Mouse (Mus musculus) heart, adult 2 months (tissue): ENCODE measurements at regions not wholly inside any gene's neighbourhood (a gene's known extent, or its start where the extent isn't known, plus 50 kb on each side); places are given as distances from the start of the nearest gene placed in this dataset.

Experiments used
- DNase-seq, 2 experiments: peaks; one replicate each; pipeline ENCODE4 v3.0.0; 2021
- H3K27ac ChIP-seq: fragments of 200-600 bp; 2 replicates; pipeline ENCODE4 v1.8.1; 2022
- H3K27me3 ChIP-seq: fragments of 200-500 bp; 2 replicates; pipeline ENCODE4 v1.6.1; 2012; ENCODE audit warnings: mild to moderate bottlenecking, low read length, inconsistent platforms, mixed read lengths; ENCODE audit not compliant: control insufficient read depth, insufficient read depth
- H3K36me3 ChIP-seq: fragments of 200-500 bp; 2 replicates; pipeline ENCODE4 v1.6.1; 2012; ENCODE audit warnings: low read length, inconsistent platforms; ENCODE audit not compliant: control insufficient read depth, insufficient read depth
- H3K4me1 ChIP-seq: fragments of 200-500 bp; 2 replicates; pipeline ENCODE4 v1.6.1; 2011; ENCODE audit warnings: low read length; ENCODE audit not compliant: control insufficient read depth, insufficient read depth
- H3K4me3 ChIP-seq: fragments of 200-600 bp; 2 replicates; pipeline ENCODE4 v1.8.1; 2022
- H3K79me2 ChIP-seq: fragments of 200-500 bp; replicated peaks from 2 replicates; pipeline ENCODE4 v1.6.1; 2012; ENCODE audit warnings: mild to moderate bottlenecking, inconsistent platforms, low read length, moderate library complexity, mixed read lengths; ENCODE audit not compliant: control insufficient read depth, insufficient read depth
- H3K9ac ChIP-seq: fragments of 200-500 bp; 2 replicates; pipeline ENCODE4 v1.6.1; 2012; ENCODE audit warnings: low read depth, mild to moderate bottlenecking, control low read depth, inconsistent platforms, low read length, mixed read lengths
- CTCF ChIP-seq: fragments of 200-600 bp; IDR thresholded peaks from 2 replicates; pipeline ENCODE4 v1.8.1; 2022; ENCODE audit warnings: antibody characterized with exemption, mild to moderate bottlenecking, moderate library complexity
- EP300 ChIP-seq: fragments of 200-500 bp; IDR thresholded peaks from 2 replicates; pipeline ENCODE4 v1.6.1; 2011; ENCODE audit warnings: low read depth, low read length, control low read depth; ENCODE audit not compliant: insufficient read depth
- POLR2A ChIP-seq: fragments of 200-500 bp; IDR thresholded peaks from 2 replicates; pipeline ENCODE4 v1.6.1; 2011; ENCODE audit warnings: mild to moderate bottlenecking, low read depth, low read length, control low read depth; ENCODE audit not compliant: insufficient read depth
- WGBS: fragments of 180-500 bp; shearing (Covaris S2); methylation state at CpG from one replicate; pipeline ENCODE4 v1.1.7; 2018; 5-methylcytosine and 5-hydroxymethylcytosine counted together
- intact Hi-C: fragments of 180-260 bp; cut with DNase I; formaldehyde crosslinking; loops from one replicate; pipeline ENCODE4 v1.15.1; 2025

GRCm38 (mm10) chr6:93119482-93119881, 176.2 kb upstream of the Adamts9 start:
- Histone ChIP-seq H3K27me3 (no peaks in the 10 kb centered on the region), H3K79me2 (no peaks in the 10 kb centered on the region), H3K27ac (no peak overlapping the region), H3K4me3 (no peak overlapping the region), H3K36me3 (no peaks in the 10 kb centered on the region), H3K4me1 (no peaks in the 10 kb centered on the region), H3K9ac (no peak overlapping the region)
- intact Hi-C loops: no loop called here
- 73% methylated on average over 12 of the region's 12 CpGs for WGBS
- TF ChIP-seq POLR2A (no peak), EP300 (no peak), CTCF (no peak)
- no peak for DNase-seq

GRCm38 (mm10) chr6:93113361-93113760, 170.1 kb upstream of the Adamts9 start:
- 78% methylated on average over 3 of the region's 3 CpGs for WGBS
- no peak overlapping the region for H3K9ac ChIP-seq
- intact Hi-C loops: no loop called here

GRCm38 (mm10) chr6:93094730-93095360, 151.6 kb upstream of the Adamts9 start:
- Histone ChIP-seq H3K27me3 (no peaks in the 10 kb centered on the region), H3K27ac (no peak overlapping the region), H3K79me2 (no peaks in the 10 kb centered on the region), H3K4me1 (no peaks in the 10 kb centered on the region), H3K9ac (no peak overlapping the region), H3K36me3 (peaks cover 2% of the 10 kb centered on the region; the same call in 1 of the 2 replicates), H3K4me3 (no peak overlapping the region)
- TF ChIP-seq CTCF (no peak), POLR2A (no peak), EP300 (no peak)
- no peak for DNase-seq
- intact Hi-C loops: no loop called here
- WGBS: 69% methylated on average over 5 of the region's 5 CpGs

More at GRCm38 (mm10) chr6:93113361-93113760, 170.1 kb upstream of the Adamts9 start:
- no peak for DNase-seq
- H3K4me3 ChIP-seq: no peak overlapping the region
- no peak overlapping the region for H3K27ac ChIP-seq
- H3K27me3 ChIP-seq: no peaks in the 10 kb centered on the region
- no peak for TF ChIP-seq EP300
- no peaks in the 10 kb centered on the region for H3K4me1 ChIP-seq
- H3K36me3 ChIP-seq: no peaks in the 10 kb centered on the region
- H3K79me2 ChIP-seq: no peaks in the 10 kb centered on the region

- no peak overlapping the region for H3K9ac ChIP-seq
- H3K4me3 ChIP-seq: no peak overlapping the region
- no peaks in the 10 kb centered on the region for H3K79me2 ChIP-seq
- no peak for DNase-seq
- intact Hi-C loops: no loop called here
- TF ChIP-seq EP300: no peak
- TF ChIP-seq POLR2A: no peak
- H3K27ac ChIP-seq: no peak overlapping the region
- no peaks in the 10 kb centered on the region for H3K4me1 ChIP-seq
- 83% methylated on average over 2 of the region's 2 CpGs for WGBS
- H3K27me3 ChIP-seq: no peaks in the 10 kb centered on the region
- H3K36me3 ChIP-seq: peaks cover 2% of the 10 kb centered on the region; the same call in 1 of the 2 replicates
Measured at GRCm38 (mm10) chr6:93093770-93094169, 150.5 kb upstream of the Adamts9 start.

- Histone ChIP-seq H3K27me3 (no peaks in the 10 kb centered on the region), H3K79me2 (no peaks in the 10 kb centered on the region), H3K4me1 (no peaks in the 10 kb centered on the region), H3K27ac (no peak overlapping the region), H3K4me3 (no peak overlapping the region), H3K36me3 (no peaks in the 10 kb centered on the region), H3K9ac (no peak overlapping the region)
- DNase-seq: no peak
- TF ChIP-seq EP300 (no peak), CTCF (no peak), POLR2A (no peak)
- WGBS: 88% methylated on average over 2 of the region's 2 CpGs
- intact Hi-C loops: no loop called here
Measured at GRCm38 (mm10) chr6:93087329-93087728, 144.0 kb upstream of the Adamts9 start.

GRCm38 (mm10) chr6:93084286-93084685, 141.0 kb upstream of the Adamts9 start:
- DNase-seq: no peak
- WGBS: 67% methylated on average over 1 of the region's 1 CpGs
- intact Hi-C loops: no loop called here
- no peaks in the 10 kb centered on the region for H3K4me1 ChIP-seq
- no peak overlapping the region for H3K27ac ChIP-seq
- H3K9ac ChIP-seq: no peak overlapping the region
- TF ChIP-seq CTCF: no peak
- TF ChIP-seq POLR2A: no peak
- TF ChIP-seq EP300: no peak
- H3K79me2 ChIP-seq: no peaks in the 10 kb centered on the region
- H3K27me3 ChIP-seq: no peaks in the 10 kb centered on the region
- no peak overlapping the region for H3K4me3 ChIP-seq
- no peaks in the 10 kb centered on the region for H3K36me3 ChIP-seq
